Mouse (Mus musculus) heart, adult 2 months (tissue): Measurements from ENCODE around the gene Clec3b.

ENCODE experiments used
- CTCF ChIP-seq: fragments of 200-600 bp; IDR thresholded peaks from 2 replicates; pipeline ENCODE4 v1.8.1; 2022; ENCODE audit warnings: antibody characterized with exemption, mild to moderate bottlenecking, moderate library complexity
- EP300 ChIP-seq: fragments of 200-500 bp; IDR thresholded peaks from 2 replicates; pipeline ENCODE4 v1.6.1; 2011; ENCODE audit warnings: low read depth, low read length, control low read depth; ENCODE audit not compliant: insufficient read depth
- POLR2A ChIP-seq: fragments of 200-500 bp; IDR thresholded peaks from 2 replicates; pipeline ENCODE4 v1.6.1; 2011; ENCODE audit warnings: mild to moderate bottlenecking, low read depth, low read length, control low read depth; ENCODE audit not compliant: insufficient read depth

DNA sequence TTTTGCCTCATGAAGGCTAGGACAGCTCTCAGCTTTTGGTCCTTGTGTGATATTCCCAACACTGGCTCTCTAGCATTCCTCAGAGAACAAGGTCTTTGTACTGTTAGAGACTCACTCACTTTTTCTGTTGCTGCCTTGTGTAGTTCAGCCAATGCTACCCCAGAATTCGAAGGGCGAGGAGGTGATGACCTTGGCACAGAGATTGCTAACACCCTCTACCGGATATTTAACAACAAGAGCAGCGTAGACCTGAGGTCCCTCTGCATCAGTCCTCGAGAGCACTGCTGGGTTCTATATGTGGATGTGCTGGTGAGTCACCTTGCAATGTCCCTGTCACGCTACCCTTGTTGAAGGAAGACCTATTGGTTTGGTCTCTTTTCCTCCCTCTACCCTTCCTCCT, 23.1 kb upstream of the Clec3b start:
- TF ChIP-seq CTCF (no peak), POLR2A (no peak), EP300 (no peak)
